Mouse (Mus musculus): ENCODE data around the gene Olfr135. TPM values are rescaled to one million over a fixed set of nuclear protein-coding genes. Genes with fewer than 3 reads are reported as not detected.

Olfr135 gene
- not detected in 2 replicates for polyA plus RNA-seq (2014; fragmentation: Nextera tagmentation; extraction: Ambion mirVana)

DNA sequence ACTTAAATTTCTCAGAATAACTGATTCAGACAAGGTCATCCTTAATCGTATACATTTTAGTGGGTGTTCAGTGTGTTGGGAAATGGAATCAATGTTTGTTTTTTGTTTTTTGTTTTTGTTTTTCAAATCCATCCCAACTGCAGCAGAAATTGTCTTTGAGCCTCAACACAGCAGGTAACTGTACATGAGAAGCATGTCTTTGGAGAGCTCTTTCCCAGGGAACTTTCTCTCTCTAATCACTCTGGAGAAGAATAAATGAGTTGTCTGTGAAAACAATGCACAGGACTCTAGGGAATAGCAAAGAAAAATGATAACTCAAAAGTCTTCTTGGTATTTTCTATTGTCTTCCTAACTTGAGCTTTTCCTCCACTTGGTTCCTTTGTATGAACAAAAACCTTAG, at the start of gene Olfr135:
Olfr135 (plus strand) TSS at position 301 of the 400 bp plus-strand sequence.
- H3K4me3 ChIP-seq (ENCODE audit: low read depth, low read length): no peak within 1 kb of the TSS
- 86% methylated on average over 1 of the region's 1 CpGs for whole genome bisulfite sequencing
- no peak for ATAC-seq (ENCODE audit: insufficient number of reproducible peaks, insufficient read depth, low FRiP score, low read depth)
- H3K4me2 ChIP-seq (replicated peaks; ENCODE audit: low read depth, low read length): no peak within 1 kb of the TSS
- H3K27ac ChIP-seq (ENCODE audit: low read length): no peak within 1 kb of the TSS
- no peaks in the 10 kb centered on the region for H3K4me1 ChIP-seq (ENCODE audit: control insufficient read depth, insufficient read depth, low read length)
- no peaks in the 10 kb centered on the region for H3K9me3 ChIP-seq (ENCODE audit: control insufficient read depth, low read depth, low read length)
- H3K36me3 ChIP-seq (ENCODE audit: control insufficient read depth, insufficient read depth, low read length): no peaks in the 10 kb centered on the region
- H3K9ac ChIP-seq (replicated peaks; ENCODE audit: low read depth, low read length): no peak within 1 kb of the TSS
- no peaks in the 10 kb centered on the region for H3K27me3 ChIP-seq (ENCODE audit: control insufficient read depth, insufficient read depth, low read length)

- no peaks in the 10 kb centered on the region for H3K4me1 ChIP-seq (ENCODE audit: control insufficient read depth, insufficient read depth, low read length)
- H3K27ac ChIP-seq (ENCODE audit: low read length): no peak within 1 kb of the TSS
- H3K9ac ChIP-seq (replicated peaks; ENCODE audit: low read depth, low read length): no peak within 1 kb of the TSS
- H3K27me3 ChIP-seq (ENCODE audit: control insufficient read depth, insufficient read depth, low read length): no peaks in the 10 kb centered on the region
- H3K4me2 ChIP-seq (replicated peaks; ENCODE audit: low read depth, low read length): no peak within 1 kb of the TSS
- ATAC-seq (ENCODE audit: insufficient number of reproducible peaks, insufficient read depth, low FRiP score, low read depth): no peak
- 80% methylated on average over 3 of the region's 3 CpGs for WGBS
- H3K9me3 ChIP-seq (ENCODE audit: control insufficient read depth, low read depth, low read length): no peaks in the 10 kb centered on the region
- H3K36me3 ChIP-seq (ENCODE audit: control insufficient read depth, insufficient read depth, low read length): no peaks in the 10 kb centered on the region
- no peak within 1 kb of the TSS for H3K4me3 ChIP-seq (ENCODE audit: low read depth, low read length)
Measured at GRCm38 (mm10) chr17:38171088-38171487, 33.0 kb upstream of the Olfr135 start, which contains the start of gene Olfr134. Olfr134 (plus strand) TSS chr17:38171388.

Other genes starting within 250 kb of the Olfr135 start
- gene Olfr129, start 144.3 kb upstream of the Olfr135 start, polyA plus RNA-seq (2014; fragmentation: Nextera tagmentation; extraction: Ambion mirVana): not detected in 2 replicates
- gene Olfr130, start 140.4 kb upstream of the Olfr135 start, polyA plus RNA-seq (2014; fragmentation: Nextera tagmentation; extraction: Ambion mirVana): not detected in 2 replicates
- gene Olfr131, start 115.6 kb upstream of the Olfr135 start, polyA plus RNA-seq (2014; fragmentation: Nextera tagmentation; extraction: Ambion mirVana): not detected in 2 replicates
- gene Olfr132, start 69.8 kb upstream of the Olfr135 start, polyA plus RNA-seq (2014; fragmentation: Nextera tagmentation; extraction: Ambion mirVana): not detected in 2 replicates
- not detected in 2 replicates for gene Olfr133, start 59.1 kb upstream of the Olfr135 start, polyA plus RNA-seq (2014; fragmentation: Nextera tagmentation; extraction: Ambion mirVana)
- gene Olfr134, start 32.9 kb upstream of the Olfr135 start, polyA plus RNA-seq (2014; fragmentation: Nextera tagmentation; extraction: Ambion mirVana): not detected in 2 replicates
- gene Olfr138, start 56.7 kb downstream of the Olfr135 start, polyA plus RNA-seq (2014; fragmentation: Nextera tagmentation; extraction: Ambion mirVana): not detected in 2 replicates
- gene Olfr137, start 103.2 kb downstream of the Olfr135 start, polyA plus RNA-seq (2014; fragmentation: Nextera tagmentation; extraction: Ambion mirVana): not detected in 2 replicates
- not detected in 2 replicates for gene Olfr136, start 125.5 kb downstream of the Olfr135 start, polyA plus RNA-seq (2014; fragmentation: Nextera tagmentation; extraction: Ambion mirVana)
- not detected in 2 replicates for gene Esp36, start 215.8 kb downstream of the Olfr135 start, polyA plus RNA-seq (2014; fragmentation: Nextera tagmentation; extraction: Ambion mirVana)